Mouse (Mus musculus) embryonic facial prominence, embryonic 12.5 days (tissue): ENCODE data around the gene Rptn. TPM values are rescaled to one million over a fixed set of nuclear protein-coding genes. Genes with fewer than 3 reads are reported as not detected.
A peak's percentile ranks its signal among the peaks of the same experiment; 100 is the strongest.

Experiments used
- ATAC-seq: fragments of 200-750 bp; cut with Nextera tagmentation; 2 replicates; pipeline ENCODE4 v1.8.0; 2017; ENCODE audit not compliant: insufficient number of reproducible peaks, insufficient read depth, low FRiP score, low TSS enrichment
- H3K27ac ChIP-seq: fragments of 300-500 bp; sonication (generic); 2 replicates; pipeline ENCODE4 v1.5.1; 2016; ENCODE audit warnings: mild to moderate bottlenecking
- H3K27me3 ChIP-seq: fragments of 300-500 bp; sonication (generic); 2 replicates; pipeline ENCODE4 v1.6.1; 2016; ENCODE audit warnings: mild to moderate bottlenecking, moderate library complexity
- H3K36me3 ChIP-seq: fragments of 300-500 bp; sonication (generic); 2 replicates; pipeline ENCODE4 v1.6.1; 2016; ENCODE audit warnings: mild to moderate bottlenecking
- H3K4me1 ChIP-seq: fragments of 300-500 bp; sonication (generic); 2 replicates; pipeline ENCODE4 v1.6.1; 2016
- H3K4me2 ChIP-seq: fragments of 300-500 bp; sonication (generic); replicated peaks from 2 replicates; pipeline ENCODE4 v1.6.1; 2016; ENCODE audit warnings: mild to moderate bottlenecking, moderate library complexity
- H3K4me3 ChIP-seq: fragments of 300-500 bp; sonication (generic); 2 replicates; pipeline ENCODE4 v1.5.1; 2016; ENCODE audit warnings: mild to moderate bottlenecking
- H3K9ac ChIP-seq: fragments of 300-500 bp; sonication (generic); 2 replicates; pipeline ENCODE4 v1.6.1; 2016; ENCODE audit warnings: mild to moderate bottlenecking, moderate library complexity
- H3K9me3 ChIP-seq: fragments of 300-500 bp; sonication (generic); 2 replicates; pipeline ENCODE4 v1.6.1; 2016; ENCODE audit warnings: mild to moderate bottlenecking, moderate library complexity
- WGBS: fragments of 180-500 bp; shearing (Covaris S2); methylation state at CpG from one replicate; pipeline ENCODE4 v1.1.7; 2016; 5-methylcytosine and 5-hydroxymethylcytosine counted together
- polyA plus RNA-seq: library from polyadenylated mRNA; unstranded; fragments of >200 nt; fragmentation: Nextera tagmentation; extraction: Ambion mirVana; gene quantifications from 2 replicates; pipeline ENCODE4 v1.2.1, GENCODE M21; 2016

Rptn gene
- polyA plus RNA-seq: not detected in 2 replicates

DNA sequence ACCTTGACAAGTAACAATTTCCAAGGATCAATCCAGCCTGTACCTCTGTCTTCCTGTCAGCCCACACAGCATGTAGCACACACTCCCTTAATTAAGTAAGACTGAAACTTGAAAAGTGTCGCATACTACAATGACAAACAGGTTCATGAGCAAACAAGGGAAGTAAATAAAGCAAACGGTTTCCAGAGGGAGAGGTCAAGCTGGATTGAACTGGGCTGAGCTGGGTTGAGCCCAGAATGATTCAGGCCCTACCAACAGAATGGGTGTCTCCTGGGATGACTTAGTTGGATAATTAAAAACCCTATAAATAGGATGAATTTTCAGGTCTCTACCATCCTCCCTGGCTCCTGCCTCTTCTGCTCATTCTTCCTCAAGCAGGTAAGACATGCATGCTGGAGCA, at the start of gene Rptn:
Gene Rptn, plus strand, starts transcription at position 334 of the 400 bp plus-strand sequence.
- Histone ChIP-seq H3K4me2 (no peak within 1 kb of the TSS), H3K9me3 (no peaks in the 10 kb centered on the region), H3K27me3 (no peaks in the 10 kb centered on the region), H3K36me3 (no peaks in the 10 kb centered on the region), H3K27ac (no peak within 1 kb of the TSS), H3K4me3 (no peak within 1 kb of the TSS), H3K9ac (no peak within 1 kb of the TSS), H3K4me1 (no peaks in the 10 kb centered on the region)
- no peak for ATAC-seq
- WGBS: 73% methylated on average over 2 of the region's 2 CpGs

DNA sequence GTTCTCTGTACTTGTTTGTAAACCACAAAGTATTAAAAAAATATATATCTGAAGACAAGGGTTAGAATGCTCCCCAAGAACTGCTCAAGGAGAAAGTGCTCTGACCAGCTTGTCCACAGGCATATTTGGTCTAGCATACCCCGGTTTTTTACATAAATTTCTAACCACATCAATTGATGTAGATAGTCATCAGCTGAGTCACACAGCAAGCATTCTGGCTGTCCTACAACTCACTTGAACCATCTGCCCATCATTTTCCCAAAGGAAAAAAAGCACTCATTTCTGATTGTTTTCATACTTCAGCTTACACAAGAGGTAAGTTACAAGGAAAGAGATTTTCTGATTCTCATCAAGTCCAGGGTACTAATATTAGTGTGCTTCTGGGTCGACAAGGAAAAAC, 46.6 kb upstream of the Rptn start:
- H3K4me2 ChIP-seq: no peak overlapping the region
- H3K4me1 ChIP-seq: no peaks in the 10 kb centered on the region
- no peaks in the 10 kb centered on the region for H3K36me3 ChIP-seq
- no peak overlapping the region for H3K9ac ChIP-seq
- H3K27ac ChIP-seq: no peak overlapping the region
- H3K27me3 ChIP-seq: no peaks in the 10 kb centered on the region
- H3K9me3 ChIP-seq: no peaks in the 10 kb centered on the region
- 79% methylated on average over 2 of the region's 2 CpGs for WGBS
- no peak overlapping the region for H3K4me3 ChIP-seq
- no peak for ATAC-seq

DNA sequence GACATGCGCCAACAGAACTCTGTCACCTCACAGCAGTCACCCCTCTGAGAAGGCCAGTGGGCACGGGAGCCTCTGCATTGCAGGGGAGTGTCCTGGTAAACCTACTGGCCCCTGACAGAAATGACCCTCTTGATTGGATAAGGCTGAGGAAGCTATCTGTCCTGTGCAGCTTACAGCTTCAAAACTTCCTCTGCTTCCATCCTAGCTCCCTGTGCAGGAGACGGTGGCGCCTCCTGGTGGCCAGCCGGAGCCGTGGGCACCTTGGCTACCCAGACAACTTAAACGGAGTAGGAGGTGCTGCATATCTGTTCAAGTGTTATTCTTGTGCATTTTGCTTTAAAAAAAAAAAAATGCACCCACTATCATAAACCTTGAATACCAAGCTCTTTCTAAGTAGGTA, 33.5 kb upstream of the Rptn start:
- WGBS: 16% methylated on average over 7 of the region's 7 CpGs
- no peak overlapping the region for H3K4me3 ChIP-seq
- H3K9ac ChIP-seq: no peak overlapping the region
- no peaks in the 10 kb centered on the region for H3K27me3 ChIP-seq
- ATAC-seq: no peak
- H3K27ac ChIP-seq: no peak overlapping the region
- H3K4me1 ChIP-seq: no peaks in the 10 kb centered on the region
- no peaks in the 10 kb centered on the region for H3K36me3 ChIP-seq
- H3K4me2 ChIP-seq: no peak overlapping the region
- H3K9me3 ChIP-seq: no peaks in the 10 kb centered on the region

DNA sequence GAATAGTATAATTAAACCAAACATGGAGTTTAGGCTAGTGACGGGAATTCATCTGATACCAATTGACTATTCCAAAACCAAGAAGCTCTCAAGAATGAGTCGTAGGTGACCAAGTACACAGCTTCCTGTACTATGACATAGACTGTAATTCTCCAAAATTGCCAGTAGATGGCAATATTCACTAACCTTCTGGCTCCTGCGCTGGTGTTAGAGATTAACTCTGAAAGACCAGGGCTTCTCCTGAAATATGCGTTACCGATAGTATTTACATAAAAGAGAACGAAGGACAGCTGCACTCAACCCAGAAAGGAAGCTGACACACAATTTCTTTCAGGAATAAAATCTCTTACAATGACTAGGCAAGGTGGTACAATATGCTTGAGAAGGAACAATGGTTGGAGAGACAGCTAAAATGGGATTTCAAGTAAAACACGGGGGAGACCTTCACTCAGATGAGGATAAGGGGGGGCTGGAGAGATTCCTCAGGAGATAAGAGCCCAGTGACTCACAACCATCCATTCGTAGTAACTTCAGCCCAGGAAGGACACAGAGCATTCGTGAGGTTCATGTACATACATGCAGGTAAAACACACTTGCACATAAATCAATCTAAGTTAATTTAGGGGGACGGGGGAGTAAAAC, 31.4 kb upstream of the Rptn start:
- Histone ChIP-seq H3K27ac (no peak overlapping the region), H3K9ac (no peak overlapping the region), H3K4me3 (no peak overlapping the region), H3K9me3 (no peaks in the 10 kb centered on the region), H3K36me3 (no peaks in the 10 kb centered on the region), H3K4me2 (peak overlapping the region; percentile 26), H3K27me3 (no peaks in the 10 kb centered on the region), H3K4me1 (no peaks in the 10 kb centered on the region)
- peak; percentile 56; the same call in 1 of the 2 replicates for ATAC-seq
- WGBS: 10% methylated on average over 10 of the region's 10 CpGs

DNA sequence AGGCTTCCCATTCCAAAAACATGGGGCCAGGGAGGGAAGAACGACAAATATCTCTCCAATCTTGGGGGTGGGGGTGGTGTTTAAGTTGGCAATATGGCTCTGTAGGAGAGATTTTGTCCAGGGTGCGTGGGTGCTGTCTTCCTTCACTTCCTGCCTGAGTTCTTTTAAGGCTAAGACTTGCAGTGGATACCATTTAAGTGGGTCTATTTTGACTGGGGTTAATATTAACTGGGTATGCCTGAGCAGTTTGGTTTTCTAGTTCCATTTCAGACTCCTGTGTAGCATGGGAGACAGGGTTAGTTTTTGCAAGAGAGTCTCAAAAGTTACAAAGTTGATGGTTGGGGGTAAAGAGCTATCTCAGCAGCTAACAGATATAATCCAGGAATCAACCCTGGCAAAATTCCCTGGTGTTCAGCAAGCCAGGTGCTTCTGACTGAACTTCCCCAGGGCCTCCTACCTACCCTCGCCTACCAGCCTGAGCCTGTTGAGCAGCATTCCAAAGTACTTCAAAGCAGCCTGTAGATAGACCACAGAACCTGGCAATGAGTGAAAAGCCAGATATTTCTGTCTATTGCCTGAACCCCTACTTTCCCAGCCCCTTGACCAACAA, 26.4 kb upstream of the Rptn start:
- no peak for ATAC-seq
- no peaks in the 10 kb centered on the region for H3K27me3 ChIP-seq
- 50% methylated on average over 3 of the region's 3 CpGs for WGBS
- no peak overlapping the region for H3K27ac ChIP-seq
- no peak overlapping the region for H3K4me3 ChIP-seq
- H3K4me2 ChIP-seq: no peak overlapping the region
- no peaks in the 10 kb centered on the region for H3K36me3 ChIP-seq
- no peaks in the 10 kb centered on the region for H3K9me3 ChIP-seq
- no peak overlapping the region for H3K9ac ChIP-seq
- no peaks in the 10 kb centered on the region for H3K4me1 ChIP-seq

DNA sequence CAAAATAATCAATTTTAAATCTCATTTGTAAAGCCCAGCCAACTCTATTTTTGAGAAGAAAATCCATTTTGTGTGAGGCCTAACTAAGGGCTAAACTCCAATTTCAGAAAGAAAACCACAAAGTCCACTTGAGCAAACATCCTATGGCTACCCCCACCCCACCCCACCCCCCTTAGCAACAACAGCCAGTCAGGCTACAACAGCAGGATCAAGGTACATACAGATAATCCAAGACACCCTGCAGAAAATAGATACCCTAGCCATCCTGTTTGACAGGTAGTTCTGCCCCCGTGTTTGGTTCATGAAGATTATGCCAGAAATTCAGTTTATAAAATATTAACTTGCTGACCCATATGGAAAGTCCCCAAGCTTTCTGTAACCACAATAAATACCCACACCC, 25.3 kb upstream of the Rptn start:
- no peak for ATAC-seq

DNA sequence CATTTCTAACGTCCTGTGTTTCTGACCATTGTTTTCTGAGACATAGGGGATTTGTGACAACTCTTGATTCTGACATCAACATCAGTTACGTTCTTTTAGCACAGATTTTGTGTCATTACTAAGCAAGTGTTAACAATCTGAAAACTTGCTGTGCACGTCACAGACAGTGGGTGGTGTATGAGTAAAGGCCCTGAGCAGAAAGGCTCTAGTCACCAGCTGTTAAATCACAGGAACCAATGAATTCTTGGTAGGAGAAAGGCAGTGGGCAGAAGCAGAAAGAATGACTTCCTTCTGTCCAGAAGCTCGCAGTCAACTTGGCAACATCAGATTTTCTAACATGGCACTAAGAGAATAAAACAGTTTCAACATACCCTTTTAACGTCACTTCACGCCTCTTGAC, 20.1 kb upstream of the Rptn start:
- Histone ChIP-seq H3K4me1 (no peaks in the 10 kb centered on the region), H3K36me3 (no peaks in the 10 kb centered on the region), H3K9ac (no peak overlapping the region), H3K27me3 (no peaks in the 10 kb centered on the region), H3K4me3 (no peak overlapping the region), H3K27ac (no peak overlapping the region), H3K9me3 (no peaks in the 10 kb centered on the region), H3K4me2 (no peak overlapping the region)
- 82% methylated on average over 6 of the region's 6 CpGs for WGBS
- no peak for ATAC-seq

More for the DNA sequence above, 25.3 kb upstream of the Rptn start:
- H3K36me3 ChIP-seq: no peaks in the 10 kb centered on the region
- no peak overlapping the region for H3K9ac ChIP-seq
- 54% methylated on average over 1 of the region's 1 CpGs for WGBS
- no peaks in the 10 kb centered on the region for H3K27me3 ChIP-seq
- H3K27ac ChIP-seq: no peak overlapping the region
- H3K4me2 ChIP-seq: no peak overlapping the region
- H3K9me3 ChIP-seq: no peaks in the 10 kb centered on the region
- H3K4me1 ChIP-seq: no peaks in the 10 kb centered on the region
- H3K4me3 ChIP-seq: no peak overlapping the region

DNA sequence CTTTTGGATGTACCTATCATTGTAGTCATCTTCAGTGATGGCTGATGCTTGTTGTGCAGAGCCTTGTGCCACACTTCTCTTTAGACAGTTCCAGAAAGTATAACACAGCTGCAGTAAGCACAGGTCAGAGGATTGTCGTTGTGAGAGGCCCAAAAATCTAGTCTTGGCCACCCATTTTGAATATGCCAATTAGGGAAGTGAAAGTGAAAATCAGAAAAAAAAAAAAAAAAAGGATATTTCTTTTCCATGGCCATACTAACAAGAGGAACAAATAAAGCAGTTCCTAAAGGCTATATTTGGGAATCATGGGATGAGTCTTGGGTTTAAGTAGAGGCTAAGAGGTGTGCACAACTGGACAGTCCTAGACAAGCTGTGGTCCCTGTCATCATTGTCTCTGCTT, 18.3 kb upstream of the Rptn start:
- ATAC-seq: no peak
- no peaks in the 10 kb centered on the region for H3K4me1 ChIP-seq
- no peak overlapping the region for H3K4me2 ChIP-seq
- H3K9me3 ChIP-seq: no peaks in the 10 kb centered on the region
- no peak overlapping the region for H3K4me3 ChIP-seq
- H3K36me3 ChIP-seq: no peaks in the 10 kb centered on the region
- H3K27ac ChIP-seq: no peak overlapping the region
- 68% methylated on average over 1 of the region's 1 CpGs for WGBS
- no peak overlapping the region for H3K9ac ChIP-seq
- no peaks in the 10 kb centered on the region for H3K27me3 ChIP-seq

DNA sequence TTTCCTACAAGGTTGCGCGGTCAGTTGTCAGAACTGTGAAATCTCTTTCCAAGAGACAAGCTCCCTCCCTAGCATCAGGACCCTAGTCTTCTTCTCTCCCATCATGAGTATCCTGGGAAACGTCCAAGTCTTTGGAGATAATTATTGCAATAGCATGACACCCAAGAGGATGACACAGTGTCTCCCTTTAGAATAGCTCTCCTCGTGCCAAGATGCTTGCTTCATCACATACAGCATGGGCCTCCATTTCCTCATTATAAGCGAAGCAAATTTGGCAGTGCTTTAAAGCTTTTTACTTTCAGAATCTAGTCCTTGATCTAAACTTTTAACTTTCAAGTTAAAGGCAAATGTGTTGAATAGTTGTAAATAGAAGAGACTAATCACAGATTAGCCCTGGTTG, 17.9 kb upstream of the Rptn start:
- Histone ChIP-seq H3K9me3 (no peaks in the 10 kb centered on the region), H3K9ac (no peak overlapping the region), H3K27me3 (no peaks in the 10 kb centered on the region), H3K4me2 (no peak overlapping the region), H3K4me1 (no peaks in the 10 kb centered on the region), H3K36me3 (no peaks in the 10 kb centered on the region), H3K27ac (no peak overlapping the region), H3K4me3 (no peak overlapping the region)
- WGBS: 81% methylated on average over 5 of the region's 5 CpGs
- ATAC-seq: no peak

DNA sequence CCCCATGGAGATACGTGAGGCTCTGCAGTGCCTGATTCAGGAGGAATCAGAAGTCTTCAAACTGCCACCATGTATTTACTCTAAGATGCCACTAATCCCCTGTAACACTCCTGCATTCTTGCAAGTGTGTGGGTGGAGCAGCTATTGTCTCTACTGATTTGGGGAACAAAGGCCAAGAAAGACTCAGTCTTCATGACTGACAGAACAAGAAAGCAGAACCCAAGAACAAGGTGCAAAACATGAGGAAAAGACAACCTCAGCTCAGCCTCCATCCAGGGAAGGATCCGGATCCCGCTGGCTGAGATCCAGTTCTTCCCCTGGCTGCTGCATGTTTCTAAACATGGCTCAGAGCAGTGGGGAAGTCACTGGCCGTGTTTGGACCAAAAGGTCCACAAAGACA, 15.4 kb upstream of the Rptn start:
- H3K4me1 ChIP-seq: no peaks in the 10 kb centered on the region
- H3K4me2 ChIP-seq: no peak overlapping the region
- no peaks in the 10 kb centered on the region for H3K9me3 ChIP-seq
- WGBS: 54% methylated on average over 4 of the region's 4 CpGs
- no peak overlapping the region for H3K9ac ChIP-seq
- no peak overlapping the region for H3K4me3 ChIP-seq
- no peaks in the 10 kb centered on the region for H3K36me3 ChIP-seq
- H3K27me3 ChIP-seq: no peaks in the 10 kb centered on the region
- no peak for ATAC-seq
- H3K27ac ChIP-seq: no peak overlapping the region

DNA sequence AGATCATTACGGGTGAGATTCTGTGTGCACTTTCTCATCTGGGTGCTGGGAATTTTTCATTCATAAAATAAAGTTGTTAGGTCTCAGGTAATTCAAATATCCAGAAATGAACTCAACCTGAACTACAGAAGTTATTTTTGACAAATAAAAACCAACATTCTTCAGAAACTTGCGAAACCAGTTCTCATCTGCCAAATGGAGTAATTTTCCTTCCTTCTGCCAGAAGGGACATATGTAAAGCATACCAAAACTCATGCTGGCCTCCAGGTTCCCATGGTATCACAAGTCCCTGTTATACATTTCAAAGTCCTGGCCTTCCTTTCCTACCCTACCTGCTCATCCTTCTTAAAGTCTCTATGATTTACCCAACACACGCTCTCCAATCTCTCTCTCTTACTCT, 10.4 kb downstream of the Rptn start:
- Histone ChIP-seq H3K9ac (no peak overlapping the region), H3K27me3 (no peaks in the 10 kb centered on the region), H3K4me1 (no peaks in the 10 kb centered on the region), H3K27ac (no peak overlapping the region), H3K4me2 (no peak overlapping the region), H3K36me3 (no peaks in the 10 kb centered on the region), H3K4me3 (no peak overlapping the region), H3K9me3 (no peaks in the 10 kb centered on the region)
- no peak for ATAC-seq
- 90% methylated on average over 3 of the region's 3 CpGs for WGBS

DNA sequence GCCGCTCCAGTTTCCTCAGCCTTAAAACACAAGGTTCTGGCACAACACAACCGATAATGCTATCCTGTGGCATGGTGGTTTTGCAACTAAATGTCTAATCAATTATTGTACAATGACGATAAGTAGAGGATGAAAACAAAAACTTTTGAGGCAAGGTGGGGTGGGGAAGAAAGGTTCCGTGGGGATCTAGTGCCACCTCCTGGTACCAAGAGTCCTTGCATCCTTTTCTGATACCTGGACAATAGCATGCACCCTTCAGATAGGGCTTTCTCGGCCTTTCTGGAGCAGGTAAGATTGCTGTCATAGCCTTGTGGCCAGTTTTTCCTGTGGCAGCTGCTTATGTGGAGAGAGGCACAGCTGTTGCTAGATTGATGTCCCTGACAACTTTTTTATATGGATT, 13.5 kb downstream of the Rptn start:
- ATAC-seq: no peak
- H3K4me1 ChIP-seq: no peaks in the 10 kb centered on the region
- H3K4me2 ChIP-seq: no peak overlapping the region
- no peaks in the 10 kb centered on the region for H3K27me3 ChIP-seq
- no peak overlapping the region for H3K9ac ChIP-seq
- H3K27ac ChIP-seq: no peak overlapping the region
- H3K36me3 ChIP-seq: no peaks in the 10 kb centered on the region
- no peak overlapping the region for H3K4me3 ChIP-seq
- 28% methylated on average over 5 of the region's 5 CpGs for WGBS
- H3K9me3 ChIP-seq: no peaks in the 10 kb centered on the region
